Mouse (Mus musculus): ENCODE measurements at regions not wholly inside any gene's neighbourhood (a gene's known extent, or its start where the extent isn't known, plus 50 kb on each side); places are given as distances from the start of the nearest gene placed in this dataset.

- no peak for DNase-seq (ENCODE audit: low read depth)
Measured at GRCm38 (mm10) chr3:147545329-147546006, 693.3 kb downstream of the Ttll7 start.

GRCm38 (mm10) chr3:147542285-147542684, 690.1 kb downstream of the Ttll7 start:
- DNase-seq (ENCODE audit: low read depth) = peak; percentile 25

GRCm38 (mm10) chr3:147537584-147537983, 685.4 kb downstream of the Ttll7 start:
- peak; percentile 46 for DNase-seq (ENCODE audit: low read depth)

GRCm38 (mm10) chr3:147532196-147532595, 680.0 kb downstream of the Ttll7 start:
- no peak for DNase-seq (ENCODE audit: low read depth)

- DNase-seq (ENCODE audit: low read depth) = no peak
Measured at GRCm38 (mm10) chr3:147531608-147532180, 679.5 kb downstream of the Ttll7 start.
